Mouse (Mus musculus) liver, postnatal 0 days (tissue): ENCODE results near the gene Myadml2. TPM values are rescaled to one million over a fixed set of nuclear protein-coding genes. Genes with fewer than 3 reads are reported as not detected.

ENCODE experiments used
- ATAC-seq: fragments of 200-750 bp; cut with Nextera tagmentation; 2 replicates; pipeline ENCODE4 v1.8.0; 2017; ENCODE audit warnings: mild to moderate bottlenecking, moderate library complexity
- DNase-seq: peaks from one replicate; pipeline ENCODE4 v3.0.0-alpha.2; 2016
- H3K27ac ChIP-seq: fragments of 300-500 bp; sonication (generic); 2 replicates; pipeline ENCODE4 v1.5.1; 2014; ENCODE audit warnings: antibody characterized with exemption, moderate library complexity, mild to moderate bottlenecking, low read depth
- H3K27me3 ChIP-seq: fragments of 300-500 bp; sonication (generic); 2 replicates; pipeline ENCODE4 v1.6.1; 2014; ENCODE audit warnings: low read length, control low read depth, mixed read lengths; ENCODE audit not compliant: insufficient read depth
- H3K36me3 ChIP-seq: fragments of 300-500 bp; sonication (generic); replicated peaks from 2 replicates; pipeline ENCODE4 v1.6.1; 2014; ENCODE audit warnings: mild to moderate bottlenecking, control low read depth, low read length, moderate library complexity, mixed read lengths; ENCODE audit not compliant: insufficient read depth
- H3K4me1 ChIP-seq: fragments of 300-500 bp; sonication (generic); 2 replicates; pipeline ENCODE4 v1.6.1; 2014; ENCODE audit warnings: antibody characterized with exemption, mild to moderate bottlenecking, control low read depth; ENCODE audit not compliant: insufficient read depth
- H3K4me2 ChIP-seq: fragments of 300-500 bp; sonication (generic); 2 replicates; pipeline ENCODE4 v1.6.1; 2014; ENCODE audit warnings: low read depth, mild to moderate bottlenecking, low read length, moderate library complexity, mixed read lengths
- H3K4me3 ChIP-seq: fragments of 300-500 bp; sonication (generic); 2 replicates; pipeline ENCODE4 v1.5.1; 2014; ENCODE audit warnings: low read depth, low read length
- H3K9ac ChIP-seq: fragments of 300-500 bp; sonication (generic); replicated peaks from 2 replicates; pipeline ENCODE4 v1.6.1; 2014; ENCODE audit warnings: mild to moderate bottlenecking, moderate library complexity
- H3K9me3 ChIP-seq: fragments of 300-500 bp; sonication (generic); 2 replicates; pipeline ENCODE4 v1.6.1; 2016; ENCODE audit warnings: mild to moderate bottlenecking, control low read depth, low read length, mixed read lengths
- CTCF ChIP-seq: sonication (generic); IDR thresholded peaks from 2 replicates; pipeline ENCODE4 v1.5.1; 2016; ENCODE audit warnings: antibody characterized with exemption, low read depth
- EP300 ChIP-seq: IDR thresholded peaks from 2 replicates; pipeline ENCODE4 v1.6.1; 2016; ENCODE audit warnings: antibody characterized with exemption, low read depth, mild to moderate bottlenecking
- WGBS: fragments of 180-500 bp; shearing (Covaris S2); extraction: QIAGEN DNeasy Blood & Tissue Kit; methylation state at CpG from one replicate; pipeline ENCODE4 v1.1.7; 2014; ENCODE audit not compliant: insufficient replicate concordance; 5-methylcytosine and 5-hydroxymethylcytosine counted together
- polyA plus RNA-seq: library from polyadenylated mRNA; unstranded; fragments of >200 nt; fragmentation: Nextera tagmentation; extraction: Ambion mirVana; gene quantifications from 2 replicates; pipeline ENCODE4 v1.2.1, GENCODE M21; 2015

Gene Myadml2
- polyA plus RNA-seq, 1 experiment from 2014 or later: 0.26 TPM

DNA sequence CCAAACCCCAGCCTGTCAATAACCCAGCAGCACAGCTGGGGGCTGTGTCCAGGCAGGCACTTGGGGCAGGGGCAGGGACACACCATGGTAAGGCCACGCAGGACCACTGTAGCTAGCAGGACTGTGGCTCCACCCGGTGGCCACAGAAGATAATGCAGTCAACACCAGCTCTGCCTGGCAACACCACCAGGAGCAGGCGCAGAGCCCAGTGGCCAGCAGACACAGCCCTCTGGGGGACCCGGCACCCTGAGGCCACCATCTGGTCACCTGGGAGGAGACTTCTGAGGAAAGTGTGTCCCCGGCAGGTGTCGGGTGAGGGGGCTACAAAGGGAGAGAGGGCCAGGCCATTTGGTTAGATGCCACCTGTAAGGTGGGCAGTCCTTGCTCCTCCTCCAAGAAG lies 35.2 kb downstream of the Myadml2 start:
- WGBS: 43% methylated on average over 6 of the region's 6 CpGs
- peak; percentile 16; the same call in 1 of the 2 replicates for ATAC-seq

DNA sequence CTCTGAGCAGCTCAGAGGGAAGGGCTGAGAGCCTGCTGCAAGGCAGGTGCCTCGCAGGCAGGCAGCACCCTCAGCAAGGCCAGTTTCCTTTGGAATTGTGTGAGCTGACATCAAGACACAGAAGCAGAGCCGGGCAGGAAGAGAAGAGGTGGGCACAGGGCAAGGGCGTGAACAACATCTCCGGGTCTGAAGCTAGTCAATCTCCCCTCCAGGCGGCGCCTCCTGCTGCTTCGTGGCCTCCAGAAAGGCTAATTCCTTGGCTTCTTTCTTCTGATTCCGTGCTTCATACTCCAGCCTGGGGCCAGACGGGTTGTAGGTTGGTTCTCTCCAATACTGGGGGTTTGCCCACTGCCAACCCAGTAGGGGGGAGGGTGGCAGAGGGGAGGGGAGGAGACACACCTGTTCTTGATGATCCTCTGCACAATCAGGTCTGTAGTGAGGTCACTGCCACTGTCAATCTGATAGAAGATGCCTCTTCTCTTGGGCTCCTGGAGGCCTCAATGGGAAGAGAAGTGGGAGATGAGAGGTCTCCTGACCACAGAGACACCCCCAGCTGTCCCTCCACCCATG lies 37.4 kb downstream of the Myadml2 start:
- no peaks in the 10 kb centered on the region for H3K27me3 ChIP-seq
- no peak overlapping the region for H3K4me3 ChIP-seq
- peaks cover 10% of the 10 kb centered on the region for H3K4me1 ChIP-seq
- no peak overlapping the region for H3K27ac ChIP-seq
- no peak overlapping the region for H3K4me2 ChIP-seq
- no peaks in the 10 kb centered on the region for H3K9me3 ChIP-seq
- H3K9ac ChIP-seq: no peak overlapping the region
- ATAC-seq: no peak
- peaks cover 40% of the 10 kb centered on the region for H3K36me3 ChIP-seq
- TF ChIP-seq CTCF (no peak), EP300 (no peak)
- DNase-seq: no peak
- 84% methylated on average over 9 of the region's 9 CpGs for WGBS

More for the DNA sequence above, 35.2 kb downstream of the Myadml2 start:
- H3K9ac ChIP-seq: no peak overlapping the region
- H3K4me1 ChIP-seq: peaks cover 28% of the 10 kb centered on the region
- no peak for TF ChIP-seq EP300
- peak; percentile 96 for TF ChIP-seq CTCF
- no peak overlapping the region for H3K4me3 ChIP-seq
- H3K27ac ChIP-seq: no peak overlapping the region
- no peaks in the 10 kb centered on the region for H3K9me3 ChIP-seq
- no peaks in the 10 kb centered on the region for H3K27me3 ChIP-seq
- H3K36me3 ChIP-seq: peaks cover 38% of the 10 kb centered on the region
- peak; percentile 87 for DNase-seq
- no peak overlapping the region for H3K4me2 ChIP-seq

DNA sequence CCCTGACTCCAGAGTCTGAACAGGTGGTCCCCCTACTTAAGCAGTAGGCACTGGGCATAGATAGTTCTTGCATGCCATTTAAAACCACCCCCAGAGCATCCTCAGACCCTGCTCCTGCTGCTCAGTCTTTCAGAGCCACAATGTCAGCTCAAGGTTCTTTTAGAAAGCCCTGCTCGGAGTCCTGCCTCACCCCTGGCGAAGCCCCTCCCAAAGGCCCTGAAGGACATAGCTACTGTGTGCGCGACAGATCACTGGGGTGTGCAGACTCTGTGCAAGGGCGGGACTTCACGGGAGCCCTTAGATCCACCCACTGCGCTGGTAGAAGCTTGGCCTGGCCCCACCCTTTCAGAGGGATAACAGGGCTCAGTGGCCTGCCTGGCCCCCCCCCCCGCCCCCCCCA lies 38.7 kb downstream of the Myadml2 start:
- Histone ChIP-seq H3K27me3 (no peaks in the 10 kb centered on the region), H3K4me3 (no peak overlapping the region), H3K4me1 (peaks cover 10% of the 10 kb centered on the region), H3K9me3 (no peaks in the 10 kb centered on the region), H3K4me2 (peak overlapping the region; percentile 64), H3K9ac (peak overlapping the region; percentile 49; the same call in 1 of the 2 replicates), H3K27ac (peak overlapping the region; percentile 44; the same call in 1 of the 2 replicates), H3K36me3 (peaks cover 46% of the 10 kb centered on the region)
- WGBS: 39% methylated on average over 7 of the region's 8 CpGs
- ATAC-seq (peak; percentile 48), DNase-seq (no peak)
- TF ChIP-seq CTCF (no peak), EP300 (no peak)

DNA sequence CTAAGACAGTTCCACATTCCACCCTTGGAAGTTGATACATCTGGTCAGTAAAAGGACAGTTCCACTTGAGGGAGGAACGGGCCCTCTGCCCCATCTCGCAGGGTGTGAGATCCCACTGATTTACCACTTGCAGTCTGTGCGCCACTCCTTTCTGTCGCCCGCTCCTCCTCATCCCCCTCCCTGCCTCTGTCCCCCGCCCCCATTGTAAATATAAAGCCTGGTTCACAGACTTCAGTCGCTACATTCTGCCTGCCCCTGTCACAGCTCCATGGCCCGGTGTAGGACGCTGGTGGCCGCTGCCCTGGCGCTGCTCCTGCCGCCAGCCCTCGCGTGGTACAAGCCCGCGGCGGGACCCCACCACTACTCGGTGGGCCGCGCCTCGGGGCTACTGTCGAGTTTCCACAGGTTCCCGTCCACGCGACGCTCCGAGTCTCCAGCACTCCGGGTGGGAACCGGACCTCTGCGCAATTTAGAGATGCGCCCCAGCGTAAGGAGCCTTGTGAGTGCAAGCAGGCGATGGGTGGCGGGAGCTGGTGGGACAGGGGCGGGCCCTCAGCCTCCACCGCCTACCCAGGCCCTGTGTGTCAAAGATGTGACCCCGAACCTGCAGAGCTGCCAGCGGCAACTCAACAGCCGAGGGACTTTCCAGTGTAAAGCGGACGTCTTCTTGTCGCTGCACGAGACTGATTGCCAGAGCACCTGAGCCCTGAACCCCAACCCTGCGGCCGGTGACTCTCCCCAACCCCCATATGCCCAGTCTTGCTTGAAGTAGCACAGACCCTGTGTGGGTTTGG lies 39.5 kb downstream of the Myadml2 start, which contains the start of gene Npb:
Npb (plus strand) TSS at position 237 of the 794 bp plus-strand sequence.
- Histone ChIP-seq H3K4me3 (peak within 1 kb of the TSS; percentile 21; the same call in 1 of the 2 replicates), H3K9ac (peak within 1 kb of the TSS; percentile 49), H3K9me3 (no peaks in the 10 kb centered on the region), H3K36me3 (peaks cover 45% of the 10 kb centered on the region), H3K27ac (peak within 1 kb of the TSS; percentile 68), H3K27me3 (no peaks in the 10 kb centered on the region), H3K4me1 (peaks cover 10% of the 10 kb centered on the region), H3K4me2 (peak within 1 kb of the TSS; percentile 64)
- ATAC-seq: peak; percentile 44
- WGBS: 17% methylated on average over 45 of the region's 45 CpGs
- no peak for DNase-seq
- TF ChIP-seq EP300 (no peak), CTCF (no peak)

DNA sequence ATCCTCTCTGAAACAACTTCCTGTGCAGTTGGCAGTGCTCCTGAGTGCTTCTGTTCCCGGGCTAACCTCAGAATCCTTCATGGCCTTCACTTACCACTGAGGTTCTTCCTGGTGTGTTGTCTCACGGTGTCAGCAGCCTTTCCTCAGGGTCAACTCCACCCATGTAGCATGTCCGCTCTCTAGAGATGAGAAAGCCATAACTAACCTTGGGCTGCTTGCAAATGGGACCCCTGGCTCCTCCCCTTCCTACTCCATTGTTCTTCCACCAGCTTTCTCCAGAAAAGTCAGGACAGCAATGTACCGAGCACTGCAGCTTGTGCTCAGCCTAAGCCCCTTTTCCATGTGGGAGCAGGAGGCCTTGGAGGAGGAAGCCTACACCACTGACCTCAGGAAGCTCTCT lies 41.2 kb downstream of the Myadml2 start:
- no peaks in the 10 kb centered on the region for H3K27me3 ChIP-seq
- H3K9me3 ChIP-seq: no peaks in the 10 kb centered on the region
- TF ChIP-seq CTCF: no peak
- no peak for TF ChIP-seq EP300
- H3K36me3 ChIP-seq: peaks cover 40% of the 10 kb centered on the region
- H3K4me3 ChIP-seq: no peak overlapping the region
- no peak overlapping the region for H3K27ac ChIP-seq
- WGBS: 82% methylated on average over 4 of the region's 4 CpGs
- DNase-seq (no peak), ATAC-seq (no peak)
- H3K4me1 ChIP-seq: peaks cover 10% of the 10 kb centered on the region
- no peak overlapping the region for H3K9ac ChIP-seq
- no peak overlapping the region for H3K4me2 ChIP-seq

DNA sequence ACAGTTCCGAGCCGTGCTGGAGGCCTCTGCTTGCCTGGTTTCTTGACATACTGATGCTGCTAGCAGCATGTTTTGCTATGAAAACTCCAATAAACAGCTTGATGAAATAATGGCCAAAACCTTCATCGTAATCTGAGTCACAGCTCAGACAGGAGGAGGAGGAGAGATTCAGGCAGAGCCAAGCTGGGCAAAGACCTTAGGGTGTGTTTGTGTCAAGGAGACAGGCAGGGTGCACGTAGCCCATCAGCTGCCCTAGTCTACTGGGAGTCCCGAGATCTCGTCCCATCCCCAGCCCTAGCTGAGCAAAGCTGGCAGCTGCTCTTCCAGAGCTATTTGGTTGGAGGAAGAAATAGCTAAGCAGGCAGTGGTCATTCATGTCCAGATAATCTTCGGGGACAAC lies 42.3 kb downstream of the Myadml2 start:
- no peak for DNase-seq
- 83% methylated on average over 7 of the region's 7 CpGs for WGBS
- Histone ChIP-seq H3K27me3 (no peaks in the 10 kb centered on the region), H3K4me2 (no peak overlapping the region), H3K36me3 (peaks cover 35% of the 10 kb centered on the region), H3K4me3 (no peak overlapping the region), H3K27ac (no peak overlapping the region), H3K9ac (no peak overlapping the region), H3K9me3 (no peaks in the 10 kb centered on the region), H3K4me1 (peaks cover 10% of the 10 kb centered on the region)
- TF ChIP-seq CTCF (no peak), EP300 (no peak)
- no peak for ATAC-seq
